Mouse (Mus musculus): ENCODE results near the gene Zmym1.

DNA sequence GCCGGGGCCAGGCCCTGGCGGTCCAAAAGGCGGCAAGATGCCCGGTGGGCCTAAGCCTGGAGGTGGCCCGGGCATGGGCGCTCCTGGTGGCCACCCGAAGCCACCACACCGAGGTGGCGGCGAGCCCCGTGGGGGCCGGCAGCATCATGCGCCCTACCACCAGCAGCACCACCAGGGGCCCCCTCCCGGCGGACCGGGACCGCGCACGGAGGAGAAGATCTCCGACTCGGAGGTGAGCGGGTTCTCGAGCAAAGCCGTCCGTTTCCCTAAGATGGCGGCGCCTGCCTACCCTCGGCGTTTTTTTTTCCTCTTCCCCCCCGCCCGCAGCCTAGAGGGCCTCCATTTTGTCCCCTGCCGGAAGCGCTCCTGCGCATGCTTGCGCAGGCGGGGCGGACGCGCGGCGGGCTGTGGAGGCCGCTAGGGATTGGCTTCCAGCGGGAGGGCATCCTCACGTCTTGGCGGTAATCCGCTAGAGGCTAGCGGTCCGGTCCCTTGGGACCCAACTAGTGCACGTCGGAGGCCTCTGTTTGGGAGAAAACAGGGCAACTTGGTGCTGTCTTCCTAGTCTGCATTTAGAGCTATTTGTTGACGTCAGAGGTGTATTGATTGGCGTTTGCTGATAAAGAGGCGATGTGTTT is 38.8 kb downstream of the Zmym1 start:
- TF ChIP-seq CTCF (IDR thresholded peaks at IDR 0.05; ENCODE audit: low read depth, low read length): no peak
- TF ChIP-seq GATA1 (IDR thresholded peaks at IDR 0.05; ENCODE audit: borderline replicate concordance, low read length): no peak
